Mouse (Mus musculus) liver, postnatal 0 days (tissue): ENCODE measurements around the gene Tshz2.

Experiments used
- CTCF ChIP-seq: sonication (generic); IDR thresholded peaks from 2 replicates; pipeline ENCODE4 v1.5.1; 2016; ENCODE audit warnings: antibody characterized with exemption, low read depth
- EP300 ChIP-seq: IDR thresholded peaks from 2 replicates; pipeline ENCODE4 v1.6.1; 2016; ENCODE audit warnings: antibody characterized with exemption, low read depth, mild to moderate bottlenecking

DNA sequence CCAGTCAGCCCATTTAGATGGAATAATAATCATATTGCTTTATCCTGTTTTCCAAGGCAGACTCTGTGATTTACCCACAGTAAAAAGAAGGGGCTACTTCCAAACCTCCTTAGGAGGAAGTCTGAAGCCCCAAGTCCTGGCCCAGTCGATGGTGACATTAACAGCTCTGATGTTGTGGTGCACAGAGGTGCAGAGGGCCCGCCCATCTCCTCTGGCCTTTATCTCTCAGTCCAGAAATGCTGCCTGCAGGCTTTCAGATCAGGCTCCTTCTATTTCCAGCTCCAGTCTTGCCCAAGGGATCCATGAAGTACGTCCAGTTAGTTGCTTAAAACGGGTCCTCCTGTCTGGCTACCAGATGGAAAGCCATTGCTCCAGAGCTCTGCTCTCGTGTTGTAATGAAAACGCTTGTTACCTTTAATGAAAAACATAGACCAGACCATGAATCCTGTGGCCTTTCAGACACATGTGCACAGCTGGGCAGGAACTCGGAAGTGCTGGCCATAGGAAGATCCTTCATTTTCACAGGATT, 114.4 kb downstream of the Tshz2 start:
- TF ChIP-seq CTCF (no peak), EP300 (no peak)
